Mouse (Mus musculus): ENCODE data around the gene Alpl. TPM values are rescaled to one million over a fixed set of nuclear protein-coding genes. Genes with fewer than 3 reads are reported as not detected.

Gene Alpl
- polyA plus RNA-seq, 1 experiment, result not detected

- 48% methylated on average over 13 of the region's 13 CpGs for WGBS
- H3K27ac ChIP-seq (ENCODE audit: insufficient read depth, low read depth, low read length), result no peak overlapping the region
- H3K4me1 ChIP-seq (ENCODE audit: control insufficient read depth, insufficient read depth, low read length), result peaks cover 10% of the 10 kb centered on the region
- no peak overlapping the region for H3K4me3 ChIP-seq (ENCODE audit: insufficient read depth, low read depth, low read length)
- TF ChIP-seq POLR2A (IDR thresholded peaks at IDR 0.05; ENCODE audit: insufficient read depth, low read depth, low read length) (no peak), CTCF (IDR thresholded peaks at IDR 0.05; ENCODE audit: insufficient read depth, low read depth, low read length) (peak; percentile 54; the same call in 1 of the 2 replicates)
These were observed 51.7 kb downstream of the Alpl start for GRCm38 (mm10) chr4:137744433-137744918.

DNA sequence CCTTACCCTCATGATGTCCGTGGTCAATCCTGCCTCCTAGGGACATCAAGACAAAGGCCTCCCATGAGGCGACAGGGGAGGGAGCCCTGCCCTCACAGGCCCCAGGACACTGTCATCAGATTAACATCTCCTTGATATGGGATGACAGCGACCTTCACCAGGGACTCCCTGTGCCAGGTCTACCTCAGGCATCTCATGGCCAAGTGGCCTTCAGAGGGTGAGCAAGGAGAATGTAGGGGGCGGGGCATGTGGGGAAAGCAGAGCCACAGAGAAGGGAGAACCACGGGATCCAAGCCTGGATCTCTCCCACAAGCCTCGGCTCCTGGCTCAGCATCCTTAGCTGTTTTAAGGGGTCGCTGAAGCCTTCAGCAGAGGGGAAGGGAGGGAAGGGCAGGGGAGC, 52.4 kb downstream of the Alpl start:
- no peak overlapping the region for H3K27ac ChIP-seq (ENCODE audit: insufficient read depth, low read depth, low read length)
- H3K4me1 ChIP-seq (ENCODE audit: control insufficient read depth, insufficient read depth, low read length), result peaks cover 10% of the 10 kb centered on the region
- TF ChIP-seq CTCF (IDR thresholded peaks at IDR 0.05; ENCODE audit: insufficient read depth, low read depth, low read length), result no peak
- no peak for TF ChIP-seq POLR2A (IDR thresholded peaks at IDR 0.05; ENCODE audit: insufficient read depth, low read depth, low read length)
- WGBS, result 70% methylated on average over 7 of the region's 7 CpGs
- H3K4me3 ChIP-seq (ENCODE audit: insufficient read depth, low read depth, low read length), result no peak overlapping the region

DNA sequence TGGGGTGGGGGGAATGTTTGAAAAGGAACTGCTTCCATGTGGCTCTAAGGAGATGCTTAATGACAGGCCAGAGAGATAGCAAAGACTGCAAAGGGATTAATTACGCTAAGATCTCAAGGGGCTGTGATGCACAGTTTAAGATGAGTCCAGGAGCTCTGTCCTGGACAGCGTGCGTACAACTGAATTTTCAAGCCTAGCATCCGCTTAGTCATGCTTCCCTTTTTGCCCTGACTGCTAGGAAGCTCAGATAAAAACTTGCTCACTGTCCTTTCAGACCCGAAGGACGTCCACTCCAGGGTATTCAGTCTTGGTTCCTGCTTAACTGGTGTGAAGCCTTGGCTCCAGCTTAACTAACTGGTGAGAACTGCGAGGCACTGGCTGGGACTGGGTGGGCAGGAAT, 55.8 kb downstream of the Alpl start:
- Histone ChIP-seq H3K4me3 (ENCODE audit: insufficient read depth, low read depth, low read length) (no peak overlapping the region), H3K4me1 (ENCODE audit: control insufficient read depth, insufficient read depth, low read length) (peaks cover 21% of the 10 kb centered on the region), H3K27ac (ENCODE audit: insufficient read depth, low read depth, low read length) (no peak overlapping the region)
- no peak for TF ChIP-seq CTCF (IDR thresholded peaks at IDR 0.05; ENCODE audit: insufficient read depth, low read depth, low read length)
- no peak for TF ChIP-seq POLR2A (IDR thresholded peaks at IDR 0.05; ENCODE audit: insufficient read depth, low read depth, low read length)
- 85% methylated on average over 7 of the region's 7 CpGs for whole genome bisulfite sequencing

DNA sequence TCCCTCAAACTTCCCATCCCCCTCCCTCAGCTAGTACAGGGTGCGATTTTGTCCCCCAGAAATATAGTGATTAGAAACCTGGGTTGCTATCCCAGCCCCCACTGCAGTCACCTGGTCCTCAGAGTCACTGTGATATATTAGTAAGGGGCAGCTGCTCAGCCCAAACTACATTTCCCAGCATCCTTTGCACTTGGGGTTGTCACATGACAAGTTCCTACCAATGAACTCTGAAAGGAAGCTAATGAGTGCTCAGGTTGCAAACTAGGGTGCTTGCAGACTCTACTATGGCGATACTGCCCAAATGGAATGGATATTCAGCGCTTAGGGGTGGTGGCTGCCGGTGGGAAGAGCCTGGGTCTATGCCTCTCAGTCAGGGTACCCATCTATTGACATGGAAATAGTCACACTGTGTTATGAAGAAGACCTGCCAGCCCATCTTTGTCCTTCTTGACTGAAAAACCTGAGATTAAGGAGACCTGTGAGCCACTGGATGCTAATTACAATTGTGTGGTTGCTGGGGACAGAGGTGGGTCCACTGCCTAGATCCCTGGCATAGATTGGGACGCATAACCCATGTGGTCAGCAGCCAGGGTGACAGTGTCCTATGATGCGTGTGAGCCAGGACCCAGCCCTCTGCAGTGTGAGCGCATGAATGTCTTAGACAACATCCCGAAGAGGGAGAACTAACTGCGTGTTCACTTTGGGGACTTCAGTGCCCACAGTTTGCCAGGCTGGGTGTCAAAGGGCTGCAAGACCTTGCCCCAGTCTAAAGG, 56.8 kb downstream of the Alpl start:
- Histone ChIP-seq H3K27ac (ENCODE audit: insufficient read depth, low read depth, low read length) (no peak overlapping the region), H3K4me1 (ENCODE audit: control insufficient read depth, insufficient read depth, low read length) (peaks cover 25% of the 10 kb centered on the region), H3K4me3 (ENCODE audit: insufficient read depth, low read depth, low read length) (no peak overlapping the region)
- TF ChIP-seq POLR2A (IDR thresholded peaks at IDR 0.05; ENCODE audit: insufficient read depth, low read depth, low read length) (no peak), CTCF (IDR thresholded peaks at IDR 0.05; ENCODE audit: insufficient read depth, low read depth, low read length) (no peak)
- 61% methylated on average over 9 of the region's 9 CpGs for WGBS

DNA sequence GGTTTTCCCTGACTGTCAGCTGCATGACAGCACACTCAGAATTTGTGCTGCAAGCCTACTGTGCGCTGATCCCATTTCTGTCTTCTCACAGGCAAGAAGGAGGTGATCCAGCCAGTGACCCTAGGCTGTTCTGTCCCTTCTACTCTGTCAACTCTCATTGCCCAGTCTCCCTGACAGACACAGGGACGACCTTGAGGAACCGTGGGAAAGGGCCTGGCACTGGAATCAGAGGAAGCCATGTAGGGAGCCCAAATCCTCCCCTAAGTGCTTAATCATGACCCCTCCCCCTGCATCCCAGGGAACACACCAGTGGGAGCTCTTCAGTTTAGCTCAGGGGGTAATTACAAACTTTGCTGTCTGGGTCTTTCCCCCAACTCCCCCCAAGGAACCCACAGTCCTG, 58.4 kb downstream of the Alpl start:
- 67% methylated on average over 3 of the region's 3 CpGs for WGBS
- no peak for TF ChIP-seq CTCF (IDR thresholded peaks at IDR 0.05; ENCODE audit: insufficient read depth, low read depth, low read length)
- TF ChIP-seq POLR2A (IDR thresholded peaks at IDR 0.05; ENCODE audit: insufficient read depth, low read depth, low read length), result no peak
- H3K4me1 ChIP-seq (ENCODE audit: control insufficient read depth, insufficient read depth, low read length), result peaks cover 18% of the 10 kb centered on the region
- no peak overlapping the region for H3K27ac ChIP-seq (ENCODE audit: insufficient read depth, low read depth, low read length)
- H3K4me3 ChIP-seq (ENCODE audit: insufficient read depth, low read depth, low read length), result no peak overlapping the region

- Histone ChIP-seq H3K4me3 (ENCODE audit: insufficient read depth, low read depth, low read length) (no peak overlapping the region), H3K27ac (ENCODE audit: insufficient read depth, low read depth, low read length) (no peak overlapping the region), H3K4me1 (ENCODE audit: control insufficient read depth, insufficient read depth, low read length) (peaks cover 18% of the 10 kb centered on the region)
- no peak for TF ChIP-seq POLR2A (IDR thresholded peaks at IDR 0.05; ENCODE audit: insufficient read depth, low read depth, low read length)
- TF ChIP-seq CTCF (IDR thresholded peaks at IDR 0.05; ENCODE audit: insufficient read depth, low read depth, low read length), result no peak
- WGBS, result 38% methylated on average over 11 of the region's 11 CpGs
These were observed 59.9 kb downstream of the Alpl start for GRCm38 (mm10) chr4:137736220-137736701.

GRCm38 (mm10) chr4:137733459-137733858, 62.7 kb downstream of the Alpl start:
- Histone ChIP-seq H3K4me1 (ENCODE audit: control insufficient read depth, insufficient read depth, low read length) (peaks cover 26% of the 10 kb centered on the region), H3K4me3 (ENCODE audit: insufficient read depth, low read depth, low read length) (no peak overlapping the region), H3K27ac (ENCODE audit: insufficient read depth, low read depth, low read length) (no peak overlapping the region)
- WGBS, result 85% methylated on average over 5 of the region's 5 CpGs
- TF ChIP-seq POLR2A (IDR thresholded peaks at IDR 0.05; ENCODE audit: insufficient read depth, low read depth, low read length), result no peak
- TF ChIP-seq CTCF (IDR thresholded peaks at IDR 0.05; ENCODE audit: insufficient read depth, low read depth, low read length), result no peak

DNA sequence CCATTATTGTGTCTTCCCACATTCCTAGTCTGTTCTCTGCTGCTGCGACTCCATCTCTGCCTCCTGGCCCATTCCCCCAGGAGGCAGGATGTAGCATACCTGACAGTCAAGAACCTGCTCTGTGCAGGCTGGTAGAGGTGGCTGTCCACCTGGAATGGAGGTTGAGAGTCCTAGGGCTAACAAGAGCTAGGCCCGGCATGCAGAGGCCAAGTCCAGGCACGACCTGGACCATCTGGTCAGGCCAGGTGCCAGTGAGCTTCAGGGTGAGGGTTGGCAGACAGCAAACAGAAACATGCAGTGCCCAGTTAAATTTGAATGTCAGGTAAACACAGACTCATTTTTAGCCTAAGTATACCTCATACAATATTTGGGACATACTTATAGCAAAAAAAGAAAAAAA, 63.2 kb downstream of the Alpl start:
- Histone ChIP-seq H3K4me1 (ENCODE audit: control insufficient read depth, insufficient read depth, low read length) (peaks cover 31% of the 10 kb centered on the region), H3K27ac (ENCODE audit: insufficient read depth, low read depth, low read length) (no peak overlapping the region), H3K4me3 (ENCODE audit: insufficient read depth, low read depth, low read length) (no peak overlapping the region)
- WGBS, result 88% methylated on average over 3 of the region's 3 CpGs
- TF ChIP-seq POLR2A (IDR thresholded peaks at IDR 0.05; ENCODE audit: insufficient read depth, low read depth, low read length) (no peak), CTCF (IDR thresholded peaks at IDR 0.05; ENCODE audit: insufficient read depth, low read depth, low read length) (no peak)

DNA sequence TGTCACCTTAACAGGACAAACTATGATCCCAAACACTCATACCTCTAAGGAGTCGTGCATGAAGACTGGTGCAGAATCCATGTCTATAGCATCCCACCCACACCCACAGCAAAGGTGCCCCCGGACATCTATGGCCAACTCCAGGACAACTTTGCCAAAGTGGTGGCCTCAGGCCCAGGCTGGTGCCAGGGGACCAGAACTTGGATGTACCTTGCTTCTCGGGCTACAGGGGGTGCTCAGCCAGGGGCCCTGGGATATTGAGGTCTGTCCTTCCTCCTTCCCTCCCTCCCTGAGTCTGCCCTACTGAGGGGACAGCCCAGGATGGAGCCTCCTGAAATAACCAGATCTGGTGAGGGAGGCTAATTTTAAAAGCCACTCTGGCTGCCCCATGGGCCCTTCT, 63.8 kb downstream of the Alpl start:
- 87% methylated on average over 3 of the region's 3 CpGs for WGBS
- Histone ChIP-seq H3K4me1 (ENCODE audit: control insufficient read depth, insufficient read depth, low read length) (peaks cover 34% of the 10 kb centered on the region), H3K27ac (ENCODE audit: insufficient read depth, low read depth, low read length) (no peak overlapping the region), H3K4me3 (ENCODE audit: insufficient read depth, low read depth, low read length) (no peak overlapping the region)
- TF ChIP-seq POLR2A (IDR thresholded peaks at IDR 0.05; ENCODE audit: insufficient read depth, low read depth, low read length), result no peak
- no peak for TF ChIP-seq CTCF (IDR thresholded peaks at IDR 0.05; ENCODE audit: insufficient read depth, low read depth, low read length)
